Mouse (Mus musculus) megakaryocyte, embryonic 14.5 days (primary cell): Measurements from ENCODE around the gene Kptn. TPM values are rescaled to one million over a fixed set of nuclear protein-coding genes. Genes with fewer than 3 reads are reported as not detected.

Experiments
- H3K27me3 ChIP-seq: replicated peaks from 2 replicates; pipeline ENCODE3; 2012; ENCODE audit warnings: inconsistent platforms
- H3K36me3 ChIP-seq: replicated peaks from 2 replicates; pipeline ENCODE3; 2012; ENCODE audit warnings: low read length, inconsistent platforms, mixed read lengths
- H3K4me1 ChIP-seq: 2 replicates; pipeline ENCODE4 v1.6.1; 2012; ENCODE audit warnings: inconsistent platforms
- H3K4me3 ChIP-seq: replicated peaks from 2 replicates; pipeline ENCODE3; 2012; ENCODE audit warnings: moderate library complexity, mild to moderate bottlenecking, inconsistent platforms
- H3K9me3 ChIP-seq: 2 replicates; pipeline ENCODE4 v1.6.1; 2012; ENCODE audit warnings: inconsistent platforms
- FLI1 ChIP-seq: IDR thresholded peaks from 2 replicates; pipeline ENCODE4 v1.6.1; 2012; ENCODE audit warnings: low read length, inconsistent platforms, mixed read lengths
- GATA1 ChIP-seq: IDR thresholded peaks from 3 replicates; pipeline ENCODE4 v1.6.1; 2012; ENCODE audit warnings: mixed read lengths, low read length, inconsistent platforms, borderline replicate concordance
- polyA plus RNA-seq: library from polyadenylated mRNA; stranded (reverse); fragments of >175 nt; gene quantifications from 2 replicates; pipeline ENCODE4 v1.2.3, GENCODE M21; 2012; ENCODE audit warnings: low replicate concordance; ENCODE audit not compliant: insufficient read depth

The Kptn gene
- polyA plus RNA-seq, 1 experiment, result 14.1 TPM

GRCm38 (mm10) chr7:16132926-16133325 lies 13.2 kb downstream of the Kptn start:
- Histone ChIP-seq H3K36me3 (no peaks in the 10 kb centered on the region), H3K27me3 (peaks cover 71% of the 10 kb centered on the region), H3K4me3 (no peak overlapping the region), H3K4me1 (peaks cover 20% of the 10 kb centered on the region), H3K9me3 (no peaks in the 10 kb centered on the region)
- no peak for TF ChIP-seq FLI1
- TF ChIP-seq GATA1, result no peak

GRCm38 (mm10) chr7:16133691-16134090 lies 14.0 kb downstream of the Kptn start:
- no peak overlapping the region for H3K4me3 ChIP-seq
- no peak for TF ChIP-seq GATA1
- no peaks in the 10 kb centered on the region for H3K36me3 ChIP-seq
- H3K27me3 ChIP-seq, result peaks cover 75% of the 10 kb centered on the region
- peaks cover 20% of the 10 kb centered on the region for H3K4me1 ChIP-seq
- no peaks in the 10 kb centered on the region for H3K9me3 ChIP-seq

GRCm38 (mm10) chr7:16134951-16135392 lies 15.3 kb downstream of the Kptn start:
- H3K9me3 ChIP-seq, result no peaks in the 10 kb centered on the region
- H3K4me1 ChIP-seq, result peaks cover 11% of the 10 kb centered on the region
- H3K4me3 ChIP-seq, result no peak overlapping the region
- TF ChIP-seq GATA1 (no peak), FLI1 (no peak)
- peaks cover 71% of the 10 kb centered on the region for H3K27me3 ChIP-seq
- no peaks in the 10 kb centered on the region for H3K36me3 ChIP-seq

- Histone ChIP-seq H3K4me1 (peaks cover 9% of the 10 kb centered on the region; the same call in 1 of the 2 replicates), H3K9me3 (no peaks in the 10 kb centered on the region; the same call in 1 of the 2 replicates), H3K27me3 (peaks cover 61% of the 10 kb centered on the region), H3K4me3 (no peak overlapping the region), H3K36me3 (no peaks in the 10 kb centered on the region)
- TF ChIP-seq GATA1 (no peak), FLI1 (no peak)
Observed at GRCm38 (mm10) chr7:16146489-16147410, 27.1 kb downstream of the Kptn start.

GRCm38 (mm10) chr7:16147643-16148042 lies 27.9 kb downstream of the Kptn start:
- no peaks in the 10 kb centered on the region for H3K36me3 ChIP-seq
- H3K4me1 ChIP-seq, result peaks cover 9% of the 10 kb centered on the region; the same call in 1 of the 2 replicates
- H3K4me3 ChIP-seq, result no peak overlapping the region
- TF ChIP-seq FLI1, result no peak
- no peak for TF ChIP-seq GATA1
- H3K27me3 ChIP-seq, result peaks cover 62% of the 10 kb centered on the region
- H3K9me3 ChIP-seq, result no peaks in the 10 kb centered on the region; the same call in 1 of the 2 replicates

- Histone ChIP-seq H3K4me3 (no peak overlapping the region), H3K27me3 (peaks cover 70% of the 10 kb centered on the region), H3K4me1 (peaks cover 12% of the 10 kb centered on the region; the same call in 1 of the 2 replicates), H3K9me3 (no peaks in the 10 kb centered on the region; the same call in 1 of the 2 replicates), H3K36me3 (no peaks in the 10 kb centered on the region)
- TF ChIP-seq FLI1, result no peak
- TF ChIP-seq GATA1, result no peak
Observed at GRCm38 (mm10) chr7:16149241-16149640, 29.5 kb downstream of the Kptn start.

- H3K27me3 ChIP-seq, result peaks cover 73% of the 10 kb centered on the region
- TF ChIP-seq GATA1 (no peak), FLI1 (no peak)
Observed at GRCm38 (mm10) chr7:16150191-16151145, 30.8 kb downstream of the Kptn start.

GRCm38 (mm10) chr7:16153522-16153921 lies 33.8 kb downstream of the Kptn start:
- Histone ChIP-seq H3K36me3 (no peaks in the 10 kb centered on the region), H3K4me3 (no peak overlapping the region), H3K9me3 (peaks cover 2% of the 10 kb centered on the region; the same call in 1 of the 2 replicates), H3K4me1 (peaks cover 28% of the 10 kb centered on the region), H3K27me3 (peaks cover 67% of the 10 kb centered on the region)
- no peak for TF ChIP-seq FLI1
- no peak for TF ChIP-seq GATA1

More at GRCm38 (mm10) chr7:16150191-16151145, 30.8 kb downstream of the Kptn start:
- H3K36me3 ChIP-seq, result no peaks in the 10 kb centered on the region
- H3K4me3 ChIP-seq, result no peak overlapping the region
- peaks cover 13% of the 10 kb centered on the region; the same call in 1 of the 2 replicates for H3K4me1 ChIP-seq
- no peaks in the 10 kb centered on the region; the same call in 1 of the 2 replicates for H3K9me3 ChIP-seq

- H3K9me3 ChIP-seq, result peaks cover 9% of the 10 kb centered on the region; the same call in 1 of the 2 replicates
- no peak for TF ChIP-seq GATA1
- TF ChIP-seq FLI1, result no peak
- peaks cover 70% of the 10 kb centered on the region for H3K27me3 ChIP-seq
- no peak overlapping the region for H3K4me3 ChIP-seq
- H3K4me1 ChIP-seq, result peaks cover 37% of the 10 kb centered on the region
- no peaks in the 10 kb centered on the region for H3K36me3 ChIP-seq
Observed at GRCm38 (mm10) chr7:16155132-16155872, 35.6 kb downstream of the Kptn start.
